Mouse (Mus musculus) heart, embryonic 16.5 days (tissue): ENCODE measurements around the gene Ddx28. TPM values are rescaled to one million over a fixed set of nuclear protein-coding genes. Genes with fewer than 3 reads are reported as not detected.

Source experiments
- ATAC-seq: fragments of 200-750 bp; cut with Nextera tagmentation; replicated peaks from 2 replicates; pipeline ENCODE4 v1.8.0; 2017; ENCODE audit warnings: moderate number of reproducible peaks; ENCODE audit not compliant: insufficient read depth, low FRiP score; ENCODE audit errors: extremely low read depth
- H3K27ac ChIP-seq: fragments of 300-500 bp; sonication (generic); 2 replicates; pipeline ENCODE4 v1.5.1; 2014; ENCODE audit warnings: mild to moderate bottlenecking, low read length, control low read depth, moderate library complexity
- H3K27me3 ChIP-seq: fragments of 300-500 bp; sonication (generic); 2 replicates; pipeline ENCODE4 v1.6.1; 2014; ENCODE audit warnings: low read length, mixed read lengths; ENCODE audit not compliant: control insufficient read depth, insufficient read depth
- H3K36me3 ChIP-seq: fragments of 300-500 bp; sonication (generic); 2 replicates; pipeline ENCODE4 v1.6.1; 2014; ENCODE audit not compliant: control insufficient read depth, insufficient read depth
- H3K4me1 ChIP-seq: fragments of 300-500 bp; sonication (generic); 2 replicates; pipeline ENCODE4 v1.6.1; 2014; ENCODE audit warnings: low read length, mixed read lengths; ENCODE audit not compliant: control insufficient read depth, insufficient read depth
- H3K4me2 ChIP-seq: fragments of 300-500 bp; sonication (generic); 2 replicates; pipeline ENCODE4 v1.6.1; 2014; ENCODE audit warnings: low read depth, mild to moderate bottlenecking, control low read depth, low read length
- H3K4me3 ChIP-seq: fragments of 300-500 bp; sonication (generic); 2 replicates; pipeline ENCODE4 v1.5.1; 2014; ENCODE audit warnings: mild to moderate bottlenecking, control low read depth, low read length
- H3K9ac ChIP-seq: fragments of 300-500 bp; sonication (generic); 2 replicates; pipeline ENCODE4 v1.6.1; 2014; ENCODE audit warnings: low read length, control low read depth
- H3K9me3 ChIP-seq: fragments of 300-500 bp; sonication (generic); replicated peaks from 2 replicates; pipeline ENCODE4 v1.6.1; 2016; ENCODE audit warnings: low read length; ENCODE audit not compliant: control insufficient read depth
- WGBS: fragments of 180-500 bp; shearing (Covaris S2); extraction: QIAGEN DNeasy Blood & Tissue Kit; methylation state at CpG from one replicate; pipeline ENCODE4 v1.1.7; 2014; 5-methylcytosine and 5-hydroxymethylcytosine counted together
- polyA plus RNA-seq: library from polyadenylated mRNA; unstranded; fragments of >200 nt; fragmentation: Nextera tagmentation; extraction: Ambion mirVana; gene quantifications from 2 replicates; pipeline ENCODE4 v1.2.1, GENCODE M21; 2015

The Ddx28 gene
- polyA plus RNA-seq, 1 experiment from 2014 or later: 14.8 TPM

DNA sequence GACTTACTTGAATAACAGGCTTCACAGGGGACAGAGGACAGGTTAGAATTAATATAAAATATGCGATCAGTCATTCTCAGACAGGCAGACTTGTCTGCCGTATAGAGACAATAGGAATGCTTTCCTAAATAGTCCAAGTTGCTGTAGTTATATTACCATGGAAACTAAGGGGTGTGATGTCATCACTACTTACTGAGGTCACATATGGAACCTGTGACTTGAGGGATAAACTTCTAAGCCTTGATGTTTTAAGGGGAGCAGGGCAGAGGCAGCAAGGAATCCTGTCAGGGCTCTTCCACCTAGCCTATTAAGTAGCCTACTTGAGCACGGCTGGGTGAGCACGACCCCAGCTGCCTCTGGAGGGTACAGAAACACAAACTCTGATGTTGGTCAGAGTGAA lies 5.8 kb downstream of the Ddx28 start, which contains the start of gene Dpep2nb:
Gene Dpep2nb (minus strand): TSS at position 101 of the 400 bp plus-strand sequence.
- no peaks in the 10 kb centered on the region for H3K36me3 ChIP-seq
- H3K4me3 ChIP-seq: no peak within 1 kb of the TSS
- no peak within 1 kb of the TSS for H3K9ac ChIP-seq
- H3K27me3 ChIP-seq: no peaks in the 10 kb centered on the region
- H3K27ac ChIP-seq: no peak within 1 kb of the TSS
- no peaks in the 10 kb centered on the region for H3K9me3 ChIP-seq
- ATAC-seq: no peak
- WGBS: 73% methylated on average over 4 of the region's 4 CpGs
- no peak within 1 kb of the TSS for H3K4me2 ChIP-seq
- peaks cover 9% of the 10 kb centered on the region for H3K4me1 ChIP-seq

DNA sequence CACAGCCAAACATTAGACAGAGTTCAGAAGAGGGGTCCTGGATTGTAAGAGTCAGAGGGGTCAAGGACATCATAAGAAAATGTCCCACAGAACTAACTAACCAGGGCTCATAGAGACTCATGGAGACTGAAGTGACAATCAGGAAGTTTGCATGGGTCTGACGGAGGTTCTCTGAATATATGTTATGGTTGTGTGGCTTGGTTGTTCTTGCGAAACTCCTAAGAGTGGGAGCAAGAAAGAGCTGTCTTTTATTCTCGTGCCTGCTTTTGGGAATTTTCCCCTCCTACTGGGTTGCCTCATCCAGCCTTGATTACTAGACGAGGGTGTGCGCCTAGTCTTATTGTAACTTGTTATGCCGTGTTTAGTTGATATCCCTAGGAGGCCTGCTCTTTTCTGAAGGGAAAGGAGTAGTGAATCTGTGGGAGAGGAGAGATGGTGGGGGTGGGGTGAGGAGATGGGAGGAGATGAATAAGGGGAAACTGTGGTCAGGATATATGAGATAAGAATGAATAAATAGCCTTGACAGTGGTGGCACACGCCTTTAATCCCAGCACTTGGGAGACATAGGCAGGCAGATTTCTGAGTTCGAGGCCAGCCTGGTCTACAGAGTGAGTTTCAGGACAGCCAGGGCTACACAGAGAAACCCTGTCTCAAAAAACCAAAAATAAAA lies 7.0 kb downstream of the Ddx28 start:
- no peak overlapping the region for H3K4me2 ChIP-seq
- no peak overlapping the region for H3K9ac ChIP-seq
- H3K36me3 ChIP-seq: no peaks in the 10 kb centered on the region
- 64% methylated on average over 8 of the region's 8 CpGs for WGBS
- no peaks in the 10 kb centered on the region for H3K4me1 ChIP-seq
- no peak for ATAC-seq
- H3K9me3 ChIP-seq: no peaks in the 10 kb centered on the region
- H3K27me3 ChIP-seq: no peaks in the 10 kb centered on the region
- H3K27ac ChIP-seq: no peak overlapping the region
- H3K4me3 ChIP-seq: no peak overlapping the region

DNA sequence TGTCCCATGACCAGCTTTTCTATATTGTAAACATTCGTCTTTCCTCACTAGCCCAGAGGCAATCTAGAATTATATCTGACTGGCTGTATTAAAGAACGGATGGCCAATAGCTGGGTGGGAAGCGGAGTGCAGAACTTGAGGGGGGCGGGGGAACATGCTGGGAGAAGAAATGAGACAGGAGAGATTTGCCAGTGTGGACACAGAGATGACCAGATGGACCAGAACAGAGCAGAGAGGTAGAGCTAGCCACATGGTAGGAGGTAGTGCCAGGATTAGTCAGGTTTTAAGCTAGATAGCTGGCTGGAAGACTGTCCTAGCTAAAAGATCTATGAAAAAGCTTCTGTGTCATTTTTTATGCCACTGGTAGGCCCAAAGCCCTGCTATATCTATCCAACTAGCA lies 9.8 kb downstream of the Ddx28 start:
- Histone ChIP-seq H3K36me3 (no peaks in the 10 kb centered on the region), H3K27ac (no peak overlapping the region), H3K27me3 (no peaks in the 10 kb centered on the region), H3K4me1 (no peaks in the 10 kb centered on the region), H3K9ac (no peak overlapping the region), H3K9me3 (no peaks in the 10 kb centered on the region), H3K4me3 (no peak overlapping the region), H3K4me2 (no peak overlapping the region)
- 77% methylated on average over 4 of the region's 4 CpGs for WGBS
- no peak for ATAC-seq

DNA sequence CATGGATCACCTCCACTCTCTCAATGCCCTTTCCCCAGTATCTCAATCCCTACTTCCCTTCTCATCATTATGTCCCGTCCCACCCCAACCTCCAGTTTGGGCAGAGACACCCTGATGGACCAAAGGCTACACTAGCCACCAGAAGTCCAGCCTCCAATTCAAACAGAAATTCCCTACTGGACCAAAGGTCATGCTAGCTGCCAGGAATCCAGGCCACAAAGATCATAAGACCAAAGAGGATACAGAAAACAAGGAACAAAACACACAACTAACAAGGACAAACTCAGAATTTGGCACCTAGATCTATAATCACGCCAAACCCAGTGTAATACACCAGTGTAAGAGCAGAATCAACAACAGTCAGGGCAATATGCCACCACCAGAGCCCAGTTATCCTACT lies 12.7 kb downstream of the Ddx28 start:
- Histone ChIP-seq H3K36me3 (no peaks in the 10 kb centered on the region), H3K27me3 (no peaks in the 10 kb centered on the region), H3K4me1 (no peaks in the 10 kb centered on the region), H3K4me2 (no peak overlapping the region), H3K9me3 (no peaks in the 10 kb centered on the region), H3K9ac (no peak overlapping the region), H3K4me3 (no peak overlapping the region), H3K27ac (no peak overlapping the region)
- no peak for ATAC-seq
- 72% methylated on average over 2 of the region's 2 CpGs for WGBS

DNA sequence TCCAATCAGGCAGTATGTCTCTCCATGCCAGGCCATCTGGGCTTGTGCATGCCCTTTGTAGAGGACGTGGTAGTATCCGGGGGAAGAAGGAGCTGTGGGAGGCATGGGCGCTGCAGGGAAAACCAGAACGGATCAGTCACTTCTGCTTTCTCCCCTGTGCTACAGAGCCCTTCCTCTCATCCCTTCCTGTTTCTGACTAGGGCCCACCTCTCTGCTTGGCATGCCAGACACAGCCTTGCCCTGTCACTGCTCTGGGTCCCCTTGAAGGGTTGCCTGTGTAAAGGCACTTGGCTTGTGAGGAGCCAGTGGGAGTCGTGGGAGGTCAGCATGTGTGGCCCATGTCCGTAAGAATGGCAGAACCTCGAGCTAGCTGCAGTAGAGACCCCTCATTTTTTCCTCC lies 15.3 kb downstream of the Ddx28 start:
- no peaks in the 10 kb centered on the region for H3K4me1 ChIP-seq
- 64% methylated on average over 7 of the region's 7 CpGs for WGBS
- no peak overlapping the region for H3K27ac ChIP-seq
- ATAC-seq: no peak
- H3K4me3 ChIP-seq: no peak overlapping the region
- no peak overlapping the region for H3K4me2 ChIP-seq
- no peak overlapping the region for H3K9ac ChIP-seq
- no peaks in the 10 kb centered on the region for H3K9me3 ChIP-seq
- H3K27me3 ChIP-seq: no peaks in the 10 kb centered on the region
- no peaks in the 10 kb centered on the region for H3K36me3 ChIP-seq

DNA sequence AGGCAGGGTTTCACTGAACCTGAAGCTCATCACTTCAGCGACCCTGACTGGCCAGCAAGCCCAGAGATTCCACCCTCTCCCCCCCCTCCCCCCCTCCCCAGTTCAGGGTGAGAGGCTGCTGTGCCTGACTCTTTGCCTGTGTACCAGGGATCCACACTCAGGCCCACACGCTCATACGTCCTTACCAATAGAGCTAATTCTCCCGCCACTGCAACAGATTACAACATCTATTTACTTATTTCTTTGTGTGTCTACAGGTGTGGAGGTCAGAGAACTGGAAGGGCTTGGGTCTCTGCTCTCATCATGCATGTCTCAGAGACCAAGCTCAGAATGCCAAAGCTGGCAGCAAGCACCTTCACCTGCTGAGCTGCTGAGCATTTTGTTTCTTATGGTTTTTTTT lies 18.5 kb downstream of the Ddx28 start:
- Histone ChIP-seq H3K27me3 (no peaks in the 10 kb centered on the region), H3K4me1 (peaks cover 2% of the 10 kb centered on the region; the same call in 1 of the 2 replicates), H3K9me3 (no peaks in the 10 kb centered on the region), H3K27ac (no peak overlapping the region), H3K4me3 (no peak overlapping the region), H3K4me2 (no peak overlapping the region), H3K36me3 (no peaks in the 10 kb centered on the region), H3K9ac (no peak overlapping the region)
- ATAC-seq: no peak
- WGBS: 58% methylated on average over 4 of the region's 4 CpGs

DNA sequence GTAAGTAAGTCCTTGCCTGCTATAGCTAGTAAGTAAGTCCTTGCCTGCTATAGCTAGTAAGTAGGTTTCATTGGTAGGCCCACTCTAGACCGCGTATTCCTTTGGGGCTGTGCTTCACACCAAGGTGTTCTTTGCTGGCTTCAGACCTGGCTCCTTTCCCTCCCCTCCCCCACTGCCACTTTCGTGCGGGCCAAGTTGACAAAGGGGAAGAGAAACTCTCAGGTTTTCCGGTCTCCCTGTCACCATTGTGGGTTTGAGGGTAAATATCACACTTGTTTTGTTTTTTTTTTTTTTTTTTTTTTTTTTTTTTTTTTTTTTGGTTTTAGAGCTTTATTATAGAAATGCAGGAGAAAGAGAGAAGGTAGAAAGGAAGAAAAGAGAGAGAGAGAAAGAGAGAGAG lies 19.2 kb downstream of the Ddx28 start:
- WGBS: 51% methylated on average over 5 of the region's 5 CpGs
- H3K9me3 ChIP-seq: no peaks in the 10 kb centered on the region
- peaks cover 2% of the 10 kb centered on the region; the same call in 1 of the 2 replicates for H3K4me1 ChIP-seq
- H3K9ac ChIP-seq: no peak overlapping the region
- H3K27ac ChIP-seq: no peak overlapping the region
- H3K27me3 ChIP-seq: no peaks in the 10 kb centered on the region
- no peak overlapping the region for H3K4me2 ChIP-seq
- no peak overlapping the region for H3K4me3 ChIP-seq
- H3K36me3 ChIP-seq: no peaks in the 10 kb centered on the region
- no peak for ATAC-seq

DNA sequence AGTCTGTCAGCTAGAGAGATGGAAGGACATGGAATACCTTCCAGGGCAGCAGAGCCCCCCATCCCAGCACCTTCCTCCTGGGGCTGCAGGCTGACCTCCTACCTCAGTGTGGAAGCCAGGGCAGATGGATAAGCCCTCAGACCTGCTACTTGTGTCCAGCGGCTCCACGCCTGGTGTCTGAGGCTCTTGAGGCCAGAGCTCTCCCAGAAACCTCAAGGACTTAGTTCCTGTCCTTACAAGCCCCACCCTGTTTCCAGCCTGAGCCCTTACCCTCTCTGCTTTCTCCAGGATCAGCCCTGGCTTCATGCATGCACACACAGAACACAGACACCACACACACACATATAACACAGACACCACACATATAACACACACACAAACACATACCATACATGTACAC lies 20.1 kb downstream of the Ddx28 start:
- H3K9me3 ChIP-seq: no peaks in the 10 kb centered on the region
- no peak for ATAC-seq
- WGBS: 63% methylated on average over 2 of the region's 2 CpGs
- peak overlapping the region; percentile 30; the same call in 1 of the 2 replicates for H3K9ac ChIP-seq
- H3K4me1 ChIP-seq: peaks cover 2% of the 10 kb centered on the region; the same call in 1 of the 2 replicates
- no peak overlapping the region for H3K27ac ChIP-seq
- H3K4me2 ChIP-seq: no peak overlapping the region; the same call in 1 of the 2 replicates
- no peaks in the 10 kb centered on the region for H3K36me3 ChIP-seq
- H3K27me3 ChIP-seq: no peaks in the 10 kb centered on the region
- no peak overlapping the region for H3K4me3 ChIP-seq

DNA sequence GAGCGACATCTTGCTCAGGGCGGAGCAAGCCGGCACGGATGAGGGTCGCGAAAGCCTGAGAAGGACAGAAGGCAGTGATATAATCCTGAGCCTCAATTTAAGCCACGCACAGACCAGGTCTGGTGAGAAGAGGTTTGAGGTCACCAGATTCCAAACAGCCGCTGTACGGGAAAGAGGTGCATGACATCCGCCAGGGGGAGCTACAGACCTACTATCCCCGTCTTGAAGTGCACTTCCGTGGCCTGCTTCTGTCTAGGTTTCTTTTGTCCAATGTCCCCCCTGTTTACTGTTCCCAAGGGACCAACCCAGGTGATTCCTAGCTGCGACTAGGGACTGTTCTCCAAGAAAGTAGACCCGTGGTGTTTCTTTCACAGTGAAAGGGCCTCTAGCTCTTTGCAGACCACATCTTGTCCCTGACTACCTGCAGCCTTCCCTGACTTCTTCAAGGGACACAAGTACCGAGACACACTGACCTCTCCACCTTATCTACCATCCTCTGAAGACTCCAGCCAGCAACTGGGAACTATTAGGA lies 20.8 kb downstream of the Ddx28 start, which contains the start of gene Dus2:
Gene Dus2 (plus strand): TSS at position 482 of the 532 bp plus-strand sequence.
- Histone ChIP-seq H3K36me3 (no peaks in the 10 kb centered on the region), H3K9ac (peak within 1 kb of the TSS; percentile 55), H3K4me1 (peaks cover 2% of the 10 kb centered on the region; the same call in 1 of the 2 replicates), H3K4me2 (peak within 1 kb of the TSS; percentile 51), H3K9me3 (no peaks in the 10 kb centered on the region), H3K4me3 (no peak within 1 kb of the TSS), H3K27ac (no peak within 1 kb of the TSS), H3K27me3 (no peaks in the 10 kb centered on the region)
- peak; percentile 78; the same call in 1 of the 2 replicates for ATAC-seq
- 7% methylated on average over 15 of the region's 15 CpGs for WGBS
